Mouse (Mus musculus) heart, adult 18-20 months (tissue): ENCODE data around the gene Limk2. TPM values are rescaled to one million over a fixed set of nuclear protein-coding genes. Genes with fewer than 3 reads are reported as not detected.
A peak's percentile ranks its signal among the peaks of the same experiment; 100 is the strongest.

ENCODE experiments used
- DNase-seq, 2 experiments: peaks; one replicate each; pipeline ENCODE4 v3.0.0; 2021 to 2022; ENCODE audit warnings: mixed read lengths in 1 of 2
- total RNA-seq, 2 experiments: library from RNA; stranded (reverse); gene quantifications; 2 replicates each; pipeline ENCODE4 v1.2.3; 2021

Gene Limk2
- total RNA-seq, 2 experiments from 2014 or later, result 15.1 to 17.0 TPM

DNA sequence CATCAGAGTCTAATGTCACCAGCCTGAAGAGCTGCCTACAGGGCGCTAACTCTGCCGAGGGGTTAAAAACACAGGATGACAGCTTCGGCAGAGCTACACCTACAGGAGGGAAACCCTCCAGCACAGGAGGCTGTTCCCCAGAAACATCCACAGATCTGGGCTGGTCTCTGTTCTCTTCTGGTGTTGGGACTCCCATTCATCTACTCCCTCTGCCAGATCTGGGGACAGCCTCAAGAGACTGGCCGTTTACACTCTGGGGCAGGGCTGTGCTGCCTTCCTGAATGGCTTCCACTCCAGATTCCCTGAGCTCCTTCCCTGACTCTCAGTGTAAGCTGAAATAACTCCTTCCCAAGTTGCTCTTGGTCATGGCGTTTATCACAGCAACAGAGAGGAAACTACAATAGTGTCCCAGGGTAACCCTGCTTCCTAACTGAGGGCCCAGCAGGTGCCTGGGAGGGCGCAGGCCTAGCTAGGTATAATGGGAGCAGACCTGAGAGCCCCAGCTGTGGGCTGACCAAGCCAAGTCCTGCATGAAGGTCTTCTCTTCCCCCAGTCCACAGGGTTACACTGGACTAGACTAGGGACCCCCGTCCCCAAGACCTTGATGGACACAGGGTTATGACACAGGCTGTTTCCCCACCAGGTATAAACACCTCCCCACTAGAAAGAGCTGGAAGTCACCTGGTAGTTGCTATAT is 37.2 kb downstream of the Limk2 start:
- DNase-seq, result no peak

DNA sequence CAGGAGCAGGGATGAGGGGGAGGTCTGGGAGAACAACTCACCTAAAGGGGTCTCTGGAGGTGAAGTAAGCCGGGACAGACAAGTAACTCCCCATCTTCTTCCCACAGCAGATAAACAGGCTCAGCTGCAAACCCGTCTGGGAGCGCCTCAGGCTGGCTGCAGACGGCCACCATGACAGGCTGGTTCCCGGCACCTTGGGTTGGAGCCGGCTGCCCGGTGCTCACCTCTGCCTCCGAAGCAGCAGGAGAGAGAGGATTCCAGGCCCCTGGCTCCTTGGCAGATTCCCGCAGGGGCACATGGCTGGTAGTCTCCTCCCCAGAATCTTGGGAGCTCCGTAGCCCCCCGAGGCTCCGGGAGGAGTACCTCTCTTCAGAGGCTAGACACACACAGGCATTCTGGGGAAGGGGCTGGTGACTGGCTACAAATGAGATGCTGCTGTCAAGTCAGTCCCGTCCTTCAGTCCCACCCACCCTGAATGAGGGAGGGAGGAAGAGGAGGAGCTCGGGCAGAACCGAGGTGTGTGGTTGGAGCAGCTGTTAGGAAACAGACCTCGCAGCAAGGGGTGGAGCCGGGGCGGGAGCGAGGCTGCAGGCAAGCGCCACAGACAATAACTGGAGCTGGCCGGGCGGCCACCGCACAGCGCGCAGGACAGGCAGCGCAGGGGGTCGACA is 37.9 kb downstream of the Limk2 start:
- peak; percentile 84 to 86 for DNase-seq

DNA sequence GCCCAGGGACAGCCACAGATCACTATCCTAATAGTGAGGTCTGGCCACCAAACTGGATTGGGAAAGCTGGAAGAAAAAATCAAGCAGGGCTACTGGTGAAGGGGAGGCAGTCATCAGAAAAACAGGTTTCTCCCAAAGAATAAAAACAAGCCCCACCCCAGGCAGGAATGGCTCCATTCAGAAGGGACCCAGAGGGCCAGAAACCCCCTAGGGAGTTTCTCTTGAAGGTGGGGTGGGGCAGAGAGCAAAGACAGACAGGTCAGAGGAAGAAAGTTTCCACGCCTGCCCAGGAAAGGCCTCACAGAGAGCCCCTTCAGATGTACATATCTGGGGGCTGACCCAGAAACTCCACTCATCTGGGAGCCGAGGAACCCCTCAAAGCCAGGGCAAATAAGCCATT is 38.8 kb downstream of the Limk2 start:
- no peak for DNase-seq

DNA sequence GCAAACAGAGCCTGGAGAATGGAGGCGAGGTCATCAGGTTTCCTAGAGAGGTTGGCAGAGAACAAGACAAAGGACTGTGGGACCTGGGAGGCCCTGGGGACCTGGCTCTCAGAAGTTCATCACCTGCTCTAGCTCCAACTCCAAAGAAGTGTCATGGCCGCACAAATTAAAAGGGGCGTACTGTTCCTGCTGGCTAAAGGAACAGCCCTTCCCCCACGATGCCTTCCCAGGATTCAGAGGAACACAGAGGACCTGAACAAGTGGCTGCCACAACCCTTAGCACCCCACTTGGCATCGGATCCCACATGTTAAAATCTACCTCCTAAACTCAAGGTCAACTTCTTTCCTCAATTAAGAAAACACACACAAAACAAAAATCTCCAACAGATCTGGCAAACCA is 39.5 kb downstream of the Limk2 start:
- DNase-seq, result no peak

DNA sequence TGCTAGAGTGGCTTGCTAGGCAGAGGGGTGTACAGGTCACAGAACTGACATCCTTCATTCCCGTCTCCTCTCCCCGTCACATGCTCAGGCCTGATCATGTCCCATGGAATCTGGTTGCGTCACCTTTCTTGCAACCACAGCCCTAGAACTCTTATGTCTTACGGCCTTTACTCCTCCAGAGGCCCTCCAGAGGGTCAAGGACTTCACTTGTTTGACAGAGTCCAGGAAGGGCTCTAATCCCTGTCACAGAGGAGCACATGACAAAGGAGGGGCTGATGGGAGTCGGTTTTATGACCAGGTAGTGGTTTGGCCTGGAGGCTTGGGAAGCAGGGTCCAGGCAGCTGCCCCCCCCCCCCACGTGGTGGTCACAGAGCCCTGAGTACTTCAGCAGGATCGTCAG is 40.0 kb downstream of the Limk2 start:
- no peak for DNase-seq

DNA sequence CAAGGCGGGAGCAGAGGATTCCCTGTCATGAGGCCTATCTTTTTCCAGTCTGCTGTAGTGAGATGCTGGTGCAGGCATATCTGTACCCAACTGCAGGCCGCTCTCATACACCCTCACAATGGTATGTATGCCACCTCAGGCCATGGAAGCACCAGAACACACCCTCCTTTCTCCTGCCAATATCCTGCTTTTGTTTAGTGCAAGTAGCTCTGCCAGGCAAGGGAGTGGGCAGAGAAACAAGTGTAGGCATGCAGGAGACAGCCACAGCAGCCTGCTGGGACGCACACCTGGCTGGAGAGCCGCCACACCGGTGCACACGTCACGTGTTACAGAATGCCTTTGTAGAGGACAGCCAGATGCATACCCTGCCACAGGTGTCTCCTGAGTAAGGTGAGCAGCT is 42.6 kb downstream of the Limk2 start:
- DNase-seq, result no peak

DNA sequence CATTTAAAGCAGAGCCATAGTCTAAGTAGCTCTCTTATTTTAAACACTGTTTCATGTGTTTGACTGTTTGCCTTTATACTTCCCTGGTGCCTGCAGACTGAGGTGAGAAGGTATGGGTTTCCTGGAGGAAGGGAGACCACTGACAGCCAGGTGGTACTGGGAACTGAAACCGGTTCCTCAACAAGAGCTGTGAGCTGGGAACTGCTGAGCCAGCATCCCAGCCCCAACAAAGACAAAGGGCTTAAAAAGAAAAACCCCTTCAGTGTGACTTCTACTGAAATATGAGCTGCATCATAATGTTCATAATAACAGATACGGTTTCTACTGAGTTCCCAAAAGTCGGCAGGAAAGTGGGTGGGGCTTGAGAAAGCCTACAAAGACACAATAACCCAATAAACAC is 46.1 kb downstream of the Limk2 start:
- no peak for DNase-seq

DNA sequence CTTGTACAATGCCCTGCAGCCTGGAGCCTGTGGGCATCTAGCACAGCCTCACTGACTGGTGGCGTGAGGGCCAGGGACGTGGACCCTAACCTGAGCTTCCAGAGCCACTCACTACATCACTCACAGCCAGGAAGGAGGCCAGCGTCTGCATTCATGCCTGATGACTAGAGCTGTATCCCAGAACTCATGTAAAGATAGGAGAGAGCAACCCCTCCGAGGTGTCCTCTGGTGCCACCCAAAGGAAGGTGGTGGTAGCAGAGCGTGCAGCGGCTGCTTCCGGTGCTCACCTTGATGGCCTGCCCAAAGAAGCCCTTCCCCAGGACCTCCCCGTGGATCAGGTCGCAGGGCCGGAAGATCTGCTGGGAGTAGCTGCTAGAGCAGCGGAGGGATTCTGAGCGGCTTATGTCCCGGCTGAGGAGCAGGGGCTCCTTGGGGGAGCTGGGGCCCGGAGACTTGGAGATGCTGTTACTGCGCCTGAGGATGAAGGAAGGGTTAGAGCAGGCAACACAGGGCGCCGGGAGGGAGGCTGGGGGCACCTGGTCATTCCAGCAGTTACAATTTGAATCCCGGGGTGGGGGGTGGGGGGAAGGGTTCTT is 55.9 kb downstream of the Limk2 start:
- DNase-seq, result peak in 1 of 2 experiments; percentile 41

DNA sequence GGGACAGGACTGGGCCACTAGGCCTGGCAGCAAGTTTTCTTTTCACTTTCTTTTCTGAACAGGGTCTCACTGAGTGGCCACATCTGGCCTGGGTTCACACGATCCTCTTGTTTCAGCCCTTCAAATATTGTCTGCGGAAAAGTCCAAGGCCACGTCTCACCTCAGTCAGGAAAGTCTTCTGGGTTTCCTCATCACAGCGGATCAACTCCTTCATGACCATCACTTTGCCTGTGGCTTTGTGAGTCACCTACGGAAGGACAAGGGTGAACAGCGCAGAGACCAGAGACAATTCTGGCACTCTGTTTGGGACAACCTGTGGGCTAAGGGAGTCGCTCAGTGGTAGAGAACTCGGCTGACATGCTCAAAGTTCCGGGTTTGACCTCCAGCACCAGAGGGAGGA is 56.9 kb downstream of the Limk2 start:
- DNase-seq, result no peak

DNA sequence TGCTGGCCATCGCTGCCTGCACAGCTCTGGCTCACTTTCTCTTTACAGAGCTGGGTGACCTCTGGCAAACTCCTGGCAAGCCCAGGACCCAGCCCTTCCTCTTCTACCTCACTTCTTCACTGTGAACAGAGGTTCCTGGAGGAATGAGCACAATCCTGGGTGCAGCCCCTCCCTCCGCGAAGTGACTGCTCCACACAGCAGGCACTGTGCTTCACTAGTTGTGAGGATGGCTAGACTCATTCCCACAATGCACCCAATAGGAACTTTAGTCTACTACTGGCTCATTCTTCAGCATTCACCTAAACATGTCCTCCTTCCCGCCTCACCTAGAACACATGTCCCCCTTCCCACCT is 59.7 kb downstream of the Limk2 start:
- no peak for DNase-seq

DNA sequence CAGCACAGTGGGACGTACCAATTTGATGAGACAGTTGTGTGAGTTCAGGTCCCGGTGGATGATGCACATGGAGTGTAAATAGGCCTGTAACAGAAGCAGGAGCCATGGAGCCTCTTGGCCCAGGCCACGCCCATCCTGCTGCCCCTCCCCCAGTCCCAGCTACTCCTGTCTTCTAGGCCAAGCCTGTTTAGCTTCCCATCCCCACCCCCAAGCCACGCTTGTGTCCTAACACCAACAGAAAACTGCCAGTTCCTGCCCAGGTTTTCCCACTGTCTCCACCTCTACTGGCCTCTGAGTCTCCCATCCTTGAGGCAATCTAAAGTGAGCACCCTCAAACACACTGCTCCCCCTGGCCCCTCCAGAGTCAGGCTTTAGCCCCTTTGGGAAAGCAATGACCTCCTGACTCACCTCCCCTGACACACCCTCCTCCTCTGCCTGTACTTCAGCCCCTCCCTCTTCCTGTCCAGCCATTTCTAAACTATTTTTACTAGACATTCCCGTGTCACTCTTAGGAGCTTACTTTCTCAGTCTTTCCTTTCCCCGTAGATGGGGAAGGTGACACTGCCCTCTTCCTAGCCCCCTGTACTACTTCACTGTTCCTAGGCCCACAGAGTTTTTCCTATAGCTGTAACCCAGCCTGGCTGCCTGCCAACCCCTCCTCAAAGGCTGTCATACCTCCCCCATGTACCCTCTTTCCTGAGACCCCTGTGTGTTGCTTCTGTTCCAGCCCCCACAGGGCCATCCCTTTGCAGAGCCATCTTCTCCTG is 60.2 kb downstream of the Limk2 start:
- peak; percentile 40 to 49 for DNase-seq

DNA sequence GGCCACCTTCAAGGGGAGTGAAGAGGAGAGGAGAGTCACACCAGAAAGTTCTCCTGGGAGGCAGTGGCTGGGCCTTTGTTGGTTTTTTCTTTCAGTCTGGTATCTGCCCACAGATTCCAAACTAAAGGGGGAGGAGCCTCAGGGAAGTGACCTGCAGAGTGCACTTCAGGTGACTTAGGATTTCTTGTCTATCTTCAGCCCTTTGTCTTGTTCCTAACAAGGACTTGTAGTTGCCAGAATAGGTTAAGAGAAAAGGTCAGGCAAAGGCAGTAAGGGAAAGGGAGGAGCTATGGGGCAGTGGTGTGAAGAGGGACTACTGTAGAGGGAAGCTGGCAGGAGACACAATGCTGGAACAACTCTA is 61.2 kb downstream of the Limk2 start:
- no peak for DNase-seq

DNA sequence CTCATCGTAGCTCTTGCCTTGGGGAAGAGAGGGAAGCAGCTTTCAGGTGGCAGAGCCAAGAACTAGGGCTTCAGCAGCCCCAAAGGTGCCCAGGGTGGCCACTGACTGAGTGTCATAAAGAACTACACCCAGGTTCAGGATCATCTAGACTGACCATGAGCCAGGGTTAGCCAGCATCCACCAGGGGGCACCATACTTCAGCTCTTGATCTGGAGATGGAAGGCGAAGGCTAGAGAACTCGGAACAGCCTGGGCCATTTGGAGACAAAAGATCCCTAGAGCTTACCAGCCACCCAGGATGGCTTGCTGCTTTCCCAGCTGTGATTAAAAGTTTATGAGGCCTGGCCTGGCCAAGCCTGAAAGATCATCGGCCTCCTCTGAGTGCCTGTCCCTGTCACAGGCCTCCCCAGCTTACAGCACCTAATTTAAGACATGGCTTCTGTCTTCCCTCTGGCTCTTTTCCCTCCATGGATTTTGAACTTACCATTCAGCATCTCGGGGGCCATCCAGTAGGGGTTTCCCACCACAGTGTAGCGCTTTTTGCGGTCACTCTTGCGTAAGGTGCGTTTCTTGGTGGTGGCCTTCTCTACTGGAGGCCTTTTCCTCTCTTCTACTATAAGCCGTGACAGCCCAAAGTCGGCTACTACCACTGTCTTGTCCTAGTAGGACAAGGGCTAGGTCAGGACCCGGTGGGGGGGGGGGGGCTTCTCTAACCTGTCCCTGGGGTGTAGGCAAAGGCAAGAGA is 61.7 kb downstream of the Limk2 start:
- DNase-seq, result peak; percentile 87 to 94

DNA sequence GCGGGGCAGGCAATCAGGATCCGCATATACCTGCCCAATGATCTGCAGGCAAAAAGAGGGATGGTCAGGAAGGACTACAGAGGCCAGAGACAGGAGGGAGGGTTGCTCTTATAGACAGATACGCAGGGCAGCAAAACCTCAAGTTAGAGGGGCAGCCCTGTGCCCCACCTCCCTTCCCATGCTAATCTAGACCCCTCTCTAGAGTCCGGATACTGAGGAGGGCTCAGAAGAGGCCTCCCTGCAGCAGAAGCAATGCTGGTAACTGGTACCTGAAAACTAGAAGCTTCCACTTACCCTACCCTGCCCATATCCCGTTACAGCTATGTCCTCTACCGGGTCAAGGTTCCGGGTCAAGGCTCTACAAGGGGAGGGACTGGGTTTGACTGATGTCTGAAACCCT is 62.6 kb downstream of the Limk2 start:
- no peak for DNase-seq

DNA sequence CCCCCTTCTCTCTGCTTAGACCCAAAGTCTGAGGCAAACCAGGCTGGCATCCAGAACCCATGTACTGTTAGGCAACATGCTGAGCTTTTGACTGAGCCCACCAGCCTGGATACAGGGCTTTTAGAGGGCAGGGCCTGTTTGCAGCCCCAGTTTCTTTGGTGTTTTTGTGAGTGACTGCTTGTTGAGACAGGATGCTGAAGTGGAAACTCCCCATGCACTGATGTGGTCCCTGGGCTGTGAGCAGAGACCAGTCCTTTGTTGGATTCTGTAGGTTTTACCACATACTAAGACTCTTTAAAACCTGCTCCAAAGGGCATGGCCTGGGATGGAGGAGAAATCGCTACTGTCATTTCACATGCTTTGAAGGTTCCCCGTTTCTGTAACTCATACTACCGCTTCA is 64.1 kb downstream of the Limk2 start:
- DNase-seq, result no peak

DNA sequence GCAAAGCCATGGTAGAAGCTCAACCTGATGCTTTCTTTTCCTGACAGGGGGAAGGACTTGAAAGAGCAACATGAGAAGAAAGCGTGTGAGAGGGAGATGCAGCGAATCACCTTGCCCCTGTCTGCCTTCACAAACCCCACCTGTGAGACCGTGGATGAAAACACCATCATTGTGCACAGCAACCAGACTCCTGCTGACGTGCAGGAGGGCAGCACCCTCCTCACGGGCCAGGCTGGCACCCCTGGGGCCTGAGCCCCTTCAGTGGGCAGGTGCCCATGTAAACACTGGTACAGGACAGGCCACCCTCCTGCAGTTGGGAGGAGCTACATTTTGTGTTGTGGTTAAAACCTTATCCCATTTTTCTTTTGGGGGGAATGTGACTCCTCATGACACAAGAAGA is 67.5 kb downstream of the Limk2 start:
- DNase-seq, result no peak

DNA sequence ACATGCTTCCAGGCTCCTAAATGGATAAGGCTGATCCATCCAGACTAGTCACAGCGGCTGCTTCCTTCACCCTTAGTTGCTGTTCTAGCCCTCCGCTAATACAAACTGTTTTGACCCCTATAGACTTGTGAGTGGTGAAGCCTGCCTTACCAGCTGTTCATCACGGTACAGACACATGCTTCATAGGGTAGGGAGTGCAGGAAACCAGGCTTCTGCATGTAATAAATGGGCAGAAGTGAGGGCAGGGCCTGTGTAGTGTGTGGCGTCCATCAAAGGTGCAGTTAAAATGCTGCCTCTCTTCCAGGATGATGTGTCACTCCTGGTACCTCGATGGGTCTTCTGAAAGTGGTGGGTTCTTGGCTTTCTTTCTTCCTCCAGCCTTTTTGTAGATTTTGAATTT is 71.0 kb downstream of the Limk2 start:
- no peak for DNase-seq

DNA sequence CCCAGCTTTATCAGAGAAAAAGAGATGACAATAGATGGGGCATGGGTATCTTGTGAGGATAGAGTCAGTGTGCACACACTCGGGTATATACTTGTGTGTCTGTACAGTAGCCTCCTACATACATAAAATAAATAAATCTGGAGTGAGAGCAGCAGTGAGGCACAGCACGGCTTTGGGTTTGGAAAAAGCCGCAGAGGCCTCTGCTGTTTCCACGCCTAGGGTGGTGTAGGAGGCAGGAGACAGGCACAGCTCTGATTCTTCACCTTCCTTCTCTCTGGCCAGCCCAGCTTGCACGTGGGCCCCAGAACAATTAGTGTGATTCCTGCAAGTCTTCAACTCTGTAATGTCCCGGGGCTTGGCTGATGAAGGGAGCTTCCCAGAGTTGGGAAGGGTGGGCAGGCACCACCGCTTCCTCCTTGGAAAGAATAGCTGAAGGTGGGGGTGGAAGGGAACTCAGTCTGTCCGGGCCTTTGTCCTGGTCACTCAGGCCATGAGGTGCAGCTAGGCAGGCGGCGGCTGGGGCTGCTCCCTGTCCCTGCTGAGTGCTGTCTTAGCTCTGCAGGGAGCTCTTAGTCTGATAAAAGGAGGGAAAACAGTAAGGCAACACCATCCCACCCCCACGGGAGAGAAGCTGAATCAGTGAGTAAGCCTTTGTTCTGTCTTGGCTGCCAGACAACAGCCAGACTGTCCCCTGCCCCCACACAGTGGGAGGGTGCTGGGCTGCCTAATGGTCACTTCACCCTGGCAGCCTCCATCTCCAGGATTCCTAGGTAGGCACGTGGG is 71.6 kb downstream of the Limk2 start:
- DNase-seq, result peak; percentile 69 to 72

DNA sequence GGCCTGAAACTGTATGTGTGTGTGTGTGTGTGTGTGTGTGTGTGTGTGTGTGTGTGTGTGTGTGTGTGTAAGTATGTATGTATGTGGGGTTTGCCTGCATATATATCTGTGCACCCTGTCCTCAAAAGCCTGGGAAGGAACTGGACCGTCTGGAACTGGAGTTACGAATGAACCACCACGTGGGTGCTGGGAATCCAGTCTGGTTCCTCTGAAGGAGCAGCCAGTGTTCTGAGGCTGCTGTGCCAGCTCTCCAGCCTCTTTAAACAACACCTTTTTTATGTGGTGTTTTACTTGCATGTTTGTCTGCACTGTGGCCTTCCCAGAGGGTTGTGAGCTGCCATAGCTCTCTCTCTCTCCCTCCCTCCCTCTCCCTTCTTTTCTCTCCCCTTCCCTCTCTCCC is 72.4 kb downstream of the Limk2 start:
- DNase-seq, result no peak

DNA sequence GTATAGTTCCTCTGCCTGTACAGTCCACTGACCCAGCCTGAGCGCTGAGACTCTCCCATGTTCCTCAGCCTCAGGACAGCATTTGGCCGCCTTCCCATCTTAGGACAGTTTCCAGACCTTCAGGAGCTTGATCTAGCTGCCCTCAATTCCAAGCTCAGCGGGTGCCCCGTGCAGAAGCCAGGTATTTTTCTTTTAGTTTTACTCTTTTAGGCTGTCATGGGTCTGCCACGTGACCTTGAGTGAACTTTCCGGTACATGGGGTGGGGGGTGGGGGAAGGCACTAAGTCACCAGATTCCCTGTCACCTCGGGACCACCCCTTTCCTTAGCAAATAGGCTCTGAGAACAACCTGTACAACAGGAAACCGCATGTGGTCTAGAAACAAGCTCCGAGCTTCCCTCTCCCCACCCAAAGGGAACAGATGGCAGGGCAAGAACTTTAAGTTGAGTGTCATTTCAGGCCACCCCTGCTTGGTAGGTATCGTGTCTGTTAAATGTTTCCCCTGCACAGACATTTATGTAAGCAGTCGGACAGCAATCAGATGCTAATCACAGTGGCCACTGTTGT is 73.3 kb downstream of the Limk2 start:
- peak; percentile 70 to 82 for DNase-seq

DNA sequence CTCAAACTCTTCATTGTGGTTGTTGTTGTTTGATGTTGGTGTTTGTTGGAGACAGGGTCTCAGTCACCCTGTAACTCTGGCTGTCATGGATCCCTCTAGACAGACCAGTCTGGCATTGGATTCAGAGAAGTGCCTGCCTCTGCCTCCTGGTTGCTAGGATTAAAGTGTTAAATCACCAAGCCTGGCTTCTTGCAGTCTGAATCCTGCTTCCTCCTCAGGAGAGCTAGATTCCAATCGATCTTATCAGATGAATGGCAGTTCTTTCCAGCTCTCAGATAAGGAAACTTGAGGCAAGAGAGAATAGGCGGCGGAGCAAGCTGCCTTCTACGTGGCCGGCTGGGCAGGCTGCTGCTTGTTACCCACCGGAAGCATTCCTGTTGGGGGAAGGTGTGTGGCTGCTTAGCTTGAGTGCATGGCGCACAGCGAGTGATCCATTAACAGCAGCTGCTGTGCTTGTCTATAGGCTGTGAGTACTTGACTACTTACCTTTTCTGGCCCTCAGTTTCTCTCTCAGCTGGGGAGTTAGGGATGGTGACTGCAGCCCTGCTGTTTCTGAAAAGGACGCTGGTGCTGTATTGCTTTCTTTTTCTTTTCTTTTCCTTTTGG is 74.2 kb downstream of the Limk2 start:
- no peak for DNase-seq
